Mouse (Mus musculus) midbrain, embryonic 11.5 days (tissue): ENCODE data around the gene Micu1. TPM values are rescaled to one million over a fixed set of nuclear protein-coding genes. Genes with fewer than 3 reads are reported as not detected.
A peak's percentile ranks its signal among the peaks of the same experiment; 100 is the strongest.

Experiments used
- ATAC-seq: fragments of 200-750 bp; cut with Nextera tagmentation; 2 replicates; pipeline ENCODE4 v1.8.0; 2017; ENCODE audit warnings: moderate TSS enrichment, moderate library complexity; ENCODE audit not compliant: low FRiP score
- DNase-seq: peaks from one replicate; pipeline ENCODE4 v3.0.0; 2015; ENCODE audit warnings: low spot score; ENCODE audit errors: missing footprints
- H3K27ac ChIP-seq: fragments of 300-500 bp; sonication (generic); 2 replicates; pipeline ENCODE4 v1.5.1; 2014; ENCODE audit warnings: low read depth, low read length
- H3K27me3 ChIP-seq: fragments of 300-500 bp; sonication (generic); 2 replicates; pipeline ENCODE4 v1.6.1; 2014; ENCODE audit warnings: mild to moderate bottlenecking, low read length, moderate library complexity, mixed read lengths; ENCODE audit not compliant: control insufficient read depth, insufficient read depth
- H3K36me3 ChIP-seq: fragments of 300-500 bp; sonication (generic); 2 replicates; pipeline ENCODE4 v1.6.1; 2014; ENCODE audit warnings: mild to moderate bottlenecking, low read length, moderate library complexity, mixed read lengths; ENCODE audit not compliant: control insufficient read depth, insufficient read depth
- H3K4me1 ChIP-seq: fragments of 300-500 bp; sonication (generic); 2 replicates; pipeline ENCODE4 v1.6.1; 2014; ENCODE audit warnings: low read length; ENCODE audit not compliant: control insufficient read depth, insufficient read depth
- H3K4me2 ChIP-seq: fragments of 300-500 bp; sonication (generic); 2 replicates; pipeline ENCODE4 v1.6.1; 2014; ENCODE audit warnings: mild to moderate bottlenecking, moderate library complexity
- H3K4me3 ChIP-seq: fragments of 300-500 bp; sonication (generic); 2 replicates; pipeline ENCODE4 v1.5.1; 2014; ENCODE audit warnings: low read depth, low read length
- H3K9ac ChIP-seq: fragments of 300-500 bp; sonication (generic); 2 replicates; pipeline ENCODE4 v1.6.1; 2014; ENCODE audit warnings: low read length
- H3K9me3 ChIP-seq: fragments of 300-500 bp; sonication (generic); 2 replicates; pipeline ENCODE4 v1.6.1; 2016; ENCODE audit warnings: low read length; ENCODE audit not compliant: control insufficient read depth
- WGBS: fragments of 180-500 bp; shearing (Covaris S2); extraction: QIAGEN DNeasy Blood & Tissue Kit; methylation state at CpG from one replicate; pipeline ENCODE4 v1.1.7; 2014; 5-methylcytosine and 5-hydroxymethylcytosine counted together
- polyA plus RNA-seq: library from polyadenylated mRNA; unstranded; fragments of >200 nt; fragmentation: Nextera tagmentation; extraction: Ambion mirVana; gene quantifications from 2 replicates; pipeline ENCODE4 v1.2.1, GENCODE M21; 2014

The Micu1 gene
- polyA plus RNA-seq, 1 experiment from 2014 or later, result 57.0 TPM

GRCm38 (mm10) chr10:59909357-59909847, 207.1 kb downstream of the Micu1 start:
- Histone ChIP-seq H3K27me3 (no peaks in the 10 kb centered on the region; the same call in 1 of the 2 replicates), H3K9ac (no peak overlapping the region), H3K4me1 (peaks cover 30% of the 10 kb centered on the region), H3K9me3 (no peaks in the 10 kb centered on the region), H3K36me3 (no peaks in the 10 kb centered on the region), H3K4me3 (no peak overlapping the region), H3K27ac (no peak overlapping the region), H3K4me2 (peak overlapping the region; percentile 24; the same call in 1 of the 2 replicates)
- ATAC-seq (peak; percentile 18; the same call in 1 of the 2 replicates), DNase-seq (no peak)
- WGBS, result 9% methylated on average over 14 of the region's 14 CpGs

- Histone ChIP-seq H3K9ac (peak overlapping the region; percentile 52), H3K9me3 (no peaks in the 10 kb centered on the region), H3K36me3 (no peaks in the 10 kb centered on the region), H3K4me3 (no peak overlapping the region), H3K4me1 (peaks cover 33% of the 10 kb centered on the region), H3K4me2 (peak overlapping the region; percentile 37), H3K27me3 (no peaks in the 10 kb centered on the region; the same call in 1 of the 2 replicates), H3K27ac (peak overlapping the region; percentile 40; the same call in 1 of the 2 replicates)
- WGBS, result 32% methylated on average over 6 of the region's 6 CpGs
- ATAC-seq (no peak), DNase-seq (no peak)
Observed at GRCm38 (mm10) chr10:59911091-59911490, 208.8 kb downstream of the Micu1 start.

- Histone ChIP-seq H3K27me3 (no peaks in the 10 kb centered on the region; the same call in 1 of the 2 replicates), H3K9me3 (no peaks in the 10 kb centered on the region), H3K4me2 (peak overlapping the region; percentile 37), H3K27ac (peak overlapping the region; percentile 40; the same call in 1 of the 2 replicates), H3K9ac (peak overlapping the region; percentile 52), H3K4me3 (no peak overlapping the region), H3K36me3 (no peaks in the 10 kb centered on the region), H3K4me1 (peaks cover 38% of the 10 kb centered on the region)
- ATAC-seq (peak; percentile 59), DNase-seq (no peak)
- 3% methylated on average over 25 of the region's 25 CpGs for WGBS
Observed at GRCm38 (mm10) chr10:59911561-59912198, 209.4 kb downstream of the Micu1 start.

Other genes with a start within 250 kb of the Micu1 start
- gene Gm10322, start 86.4 kb upstream of the Micu1 start, polyA plus RNA-seq, result not detected in 2 replicates
- 17.7 and 18.4 TPM in 2 replicates for gene Mcu, start 85.8 kb upstream of the Micu1 start, polyA plus RNA-seq
- gene Dnajb12, start 177.1 kb downstream of the Micu1 start, polyA plus RNA-seq, result 21.0 and 22.4 TPM in 2 replicates
- gene Ddit4, start 249.4 kb downstream of the Micu1 start, polyA plus RNA-seq, result 4.1 and 4.5 TPM in 2 replicates